Mouse (Mus musculus): ENCODE data around the gene Baz2a.
"Not testable (repeated sequence)": the region's sequence is repeated elsewhere in the genome, so short reads cannot be mapped to it uniquely, and the experiment has no call there.

The Baz2a gene

GRCm38 (mm10) chr10:128125951-128126350 lies 34.6 kb downstream of the Baz2a start:
- no peak for DNase-seq

- no peak for DNase-seq
Observed at GRCm38 (mm10) chr10:128127497-128127896, 36.1 kb downstream of the Baz2a start.

- DNase-seq = no peak
Observed at GRCm38 (mm10) chr10:128128143-128128542, 36.8 kb downstream of the Baz2a start.

GRCm38 (mm10) chr10:128131297-128131696 lies 39.9 kb downstream of the Baz2a start:
- no peak for DNase-seq

- DNase-seq = no peak
Observed at GRCm38 (mm10) chr10:128131812-128132211, 40.4 kb downstream of the Baz2a start.

GRCm38 (mm10) chr10:128133650-128134332 lies 42.4 kb downstream of the Baz2a start:
- no peak for DNase-seq

- DNase-seq = no peak
Observed at GRCm38 (mm10) chr10:128135374-128135773, 44.0 kb downstream of the Baz2a start.

- peak in 1 of 2 experiments; percentile 69 for DNase-seq
Observed at GRCm38 (mm10) chr10:128140236-128140952, 49.0 kb downstream of the Baz2a start.

- no peak for DNase-seq
Observed at GRCm38 (mm10) chr10:128142165-128142564, 50.8 kb downstream of the Baz2a start.

GRCm38 (mm10) chr10:128143659-128144058 lies 52.3 kb downstream of the Baz2a start:
- DNase-seq = no peak

- DNase-seq = peak; percentile 41 to 65
Observed at GRCm38 (mm10) chr10:128144961-128145360, 53.6 kb downstream of the Baz2a start.

GRCm38 (mm10) chr10:128148789-128149365 lies 57.5 kb downstream of the Baz2a start:
- DNase-seq = peak in 1 of 2 experiments; percentile 54

- DNase-seq = peak; percentile 89 to 95
Observed at GRCm38 (mm10) chr10:128149592-128149991, 58.2 kb downstream of the Baz2a start.

GRCm38 (mm10) chr10:128150941-128151340 lies 59.6 kb downstream of the Baz2a start:
- peak; percentile 57 to 76 for DNase-seq

- peak in 1 of 2 experiments; percentile 46 for DNase-seq
Observed at GRCm38 (mm10) chr10:128153978-128154377, 62.6 kb downstream of the Baz2a start.

- DNase-seq = not testable (repeated sequence)
Observed at GRCm38 (mm10) chr10:128165726-128166125, 74.3 kb downstream of the Baz2a start.

GRCm38 (mm10) chr10:128167091-128167490 lies 75.7 kb downstream of the Baz2a start:
- no peak for DNase-seq

- DNase-seq = not testable (repeated sequence)
Observed at GRCm38 (mm10) chr10:128171348-128171747, 80.0 kb downstream of the Baz2a start.

- DNase-seq = no peak
Observed at GRCm38 (mm10) chr10:128175302-128175701, 83.9 kb downstream of the Baz2a start.

GRCm38 (mm10) chr10:128175996-128176755 lies 84.8 kb downstream of the Baz2a start:
- peak; percentile 67 to 70 for DNase-seq

- no peak for DNase-seq
Observed at GRCm38 (mm10) chr10:128177316-128177715, 85.9 kb downstream of the Baz2a start.

Measured in lung, postnatal 4 days (tissue).